Mouse (Mus musculus) E14TG2a.4 (cell line): ENCODE results near the gene Fsd1.
A peak's percentile ranks its signal among the peaks of the same experiment; 100 is the strongest.

Source experiments
- H3K27me3 ChIP-seq: 2 replicates; pipeline ENCODE4 v1.6.1; 2014; ENCODE audit warnings: low read length, control low read depth; ENCODE audit not compliant: insufficient read depth
- H3K36me3 ChIP-seq: 2 replicates; pipeline ENCODE4 v1.6.1; 2014; ENCODE audit warnings: low read length, control low read depth; ENCODE audit not compliant: insufficient read depth
- H3K4me1 ChIP-seq: replicated peaks from 2 replicates; pipeline ENCODE4 v1.6.1; 2014; ENCODE audit warnings: low read depth, low read length, control low read depth
- H3K4me3 ChIP-seq: replicated peaks from 2 replicates; pipeline ENCODE4 v1.5.1; 2014; ENCODE audit warnings: mild to moderate bottlenecking, low read length
- H3K9me3 ChIP-seq: 2 replicates; pipeline ENCODE4 v1.6.1; 2014; ENCODE audit warnings: low read length, control low read depth
- CTCF ChIP-seq: conservative IDR thresholded peaks from 2 replicates; pipeline ENCODE4 v1.5.1; 2014; ENCODE audit warnings: low read length
- NANOG ChIP-seq: IDR thresholded peaks from 2 replicates; pipeline ENCODE4 v1.6.1; 2014; ENCODE audit warnings: borderline replicate concordance, low read length, mixed read lengths
- POU5F1 ChIP-seq: IDR thresholded peaks from 2 replicates; pipeline ENCODE4 v1.6.1; 2014; ENCODE audit warnings: low read length, borderline replicate concordance

Gene Fsd1

GRCm38 (mm10) chr17:55952447-55953027 is 33.8 kb upstream of the Fsd1 start, which contains the start of gene Ebi3:
Gene Ebi3 (plus strand): TSS chr17:55952640.
- Histone ChIP-seq H3K27me3 (no peaks in the 10 kb centered on the region), H3K36me3 (no peaks in the 10 kb centered on the region; the same call in 1 of the 2 replicates)
- TF ChIP-seq NANOG (no peak), CTCF (no peak), POU5F1 (no peak)

GRCm38 (mm10) chr17:55953751-55954150 is 32.6 kb upstream of the Fsd1 start:
- Histone ChIP-seq H3K36me3 (no peaks in the 10 kb centered on the region; the same call in 1 of the 2 replicates), H3K4me3 (peak overlapping the region; percentile 70), H3K9me3 (no peaks in the 10 kb centered on the region), H3K27me3 (no peaks in the 10 kb centered on the region), H3K4me1 (peaks cover 90% of the 10 kb centered on the region)
- TF ChIP-seq CTCF: no peak
- no peak for TF ChIP-seq POU5F1
- TF ChIP-seq NANOG: no peak

More at GRCm38 (mm10) chr17:55952447-55953027, 33.8 kb upstream of the Fsd1 start, which contains the start of gene Ebi3:
- Histone ChIP-seq H3K4me3 (peak within 1 kb of the TSS; percentile 63), H3K9me3 (no peaks in the 10 kb centered on the region), H3K4me1 (peaks cover 83% of the 10 kb centered on the region)

- no peaks in the 10 kb centered on the region; the same call in 1 of the 2 replicates for H3K36me3 ChIP-seq
- no peaks in the 10 kb centered on the region for H3K9me3 ChIP-seq
- H3K4me1 ChIP-seq: peaks cover 90% of the 10 kb centered on the region
- no peaks in the 10 kb centered on the region for H3K27me3 ChIP-seq
- TF ChIP-seq CTCF (no peak), NANOG (no peak), POU5F1 (no peak)
- peak overlapping the region; percentile 70 for H3K4me3 ChIP-seq
Observed at GRCm38 (mm10) chr17:55954229-55954628, 32.1 kb upstream of the Fsd1 start.

- Histone ChIP-seq H3K36me3 (peaks cover 14% of the 10 kb centered on the region), H3K4me1 (peaks cover 82% of the 10 kb centered on the region), H3K9me3 (no peaks in the 10 kb centered on the region), H3K27me3 (no peaks in the 10 kb centered on the region), H3K4me3 (peak overlapping the region; percentile 79)
- TF ChIP-seq CTCF: no peak
- TF ChIP-seq POU5F1: no peak
- TF ChIP-seq NANOG: no peak
Observed at GRCm38 (mm10) chr17:55956129-55956528, 30.2 kb upstream of the Fsd1 start.

GRCm38 (mm10) chr17:55956591-55956990 is 29.7 kb upstream of the Fsd1 start:
- H3K4me1 ChIP-seq: peaks cover 77% of the 10 kb centered on the region
- H3K9me3 ChIP-seq: no peaks in the 10 kb centered on the region
- H3K4me3 ChIP-seq: peak overlapping the region; percentile 79
- TF ChIP-seq POU5F1: no peak
- no peaks in the 10 kb centered on the region for H3K27me3 ChIP-seq
- peaks cover 19% of the 10 kb centered on the region for H3K36me3 ChIP-seq

GRCm38 (mm10) chr17:55957168-55957567 is 29.1 kb upstream of the Fsd1 start:
- Histone ChIP-seq H3K4me3 (peak overlapping the region; percentile 84; the same call in 1 of the 2 replicates), H3K9me3 (no peaks in the 10 kb centered on the region), H3K27me3 (no peaks in the 10 kb centered on the region), H3K36me3 (peaks cover 24% of the 10 kb centered on the region), H3K4me1 (peaks cover 72% of the 10 kb centered on the region)
- TF ChIP-seq CTCF (peak; percentile 97), NANOG (no peak)

GRCm38 (mm10) chr17:55957726-55958583 is 28.4 kb upstream of the Fsd1 start:
- no peaks in the 10 kb centered on the region for H3K27me3 ChIP-seq
- TF ChIP-seq POU5F1: no peak
- TF ChIP-seq NANOG: no peak
- TF ChIP-seq CTCF: no peak
- H3K4me1 ChIP-seq: peaks cover 67% of the 10 kb centered on the region
- H3K4me3 ChIP-seq: peak overlapping the region; percentile 84
- peaks cover 29% of the 10 kb centered on the region for H3K36me3 ChIP-seq
- no peaks in the 10 kb centered on the region for H3K9me3 ChIP-seq

- peaks cover 68% of the 10 kb centered on the region for H3K4me1 ChIP-seq
Observed at GRCm38 (mm10) chr17:55958584-55958886, 27.8 kb upstream of the Fsd1 start.

More at GRCm38 (mm10) chr17:55958584-55958886, 27.8 kb upstream of the Fsd1 start:
- H3K4me3 ChIP-seq: peak overlapping the region; percentile 84
- TF ChIP-seq POU5F1 (no peak), NANOG (no peak), CTCF (no peak)
- H3K36me3 ChIP-seq: peaks cover 35% of the 10 kb centered on the region
- H3K27me3 ChIP-seq: no peaks in the 10 kb centered on the region
- H3K9me3 ChIP-seq: no peaks in the 10 kb centered on the region
